Mouse (Mus musculus): ENCODE data around the gene Washc1. TPM values are rescaled to one million over a fixed set of nuclear protein-coding genes. Genes with fewer than 3 reads are reported as not detected.
A peak's percentile ranks its signal among the peaks of the same experiment; 100 is the strongest.
"Not testable (repeated sequence)": the region's sequence is repeated elsewhere in the genome, so short reads cannot be mapped to it uniquely, and the experiment has no call there.

The Washc1 gene
- total RNA-seq (2021), result 10 to 100 TPM; 31.8 to 35.5 TPM
- long read RNA-seq, experiment 1, transcript Washc1-202 (11 exons, 1,831 nt), result minor isoform, 6 of 22 reads
- long read RNA-seq, experiment 1, transcript Washc1-201 (11 exons, 2,905 nt), result major isoform, 7 of 22 reads
- long read RNA-seq, experiment 1, partial matches to known transcripts, result 6 of 22 reads
- long read RNA-seq, experiment 1, other reads (novel, unspliced or antisense), result 3 of 22 reads
- long read RNA-seq, experiment 2, partial matches to known transcripts, result 2 of 3 reads
- long read RNA-seq, experiment 2, other reads (novel, unspliced or antisense), result 0 of 3 reads

DNA sequence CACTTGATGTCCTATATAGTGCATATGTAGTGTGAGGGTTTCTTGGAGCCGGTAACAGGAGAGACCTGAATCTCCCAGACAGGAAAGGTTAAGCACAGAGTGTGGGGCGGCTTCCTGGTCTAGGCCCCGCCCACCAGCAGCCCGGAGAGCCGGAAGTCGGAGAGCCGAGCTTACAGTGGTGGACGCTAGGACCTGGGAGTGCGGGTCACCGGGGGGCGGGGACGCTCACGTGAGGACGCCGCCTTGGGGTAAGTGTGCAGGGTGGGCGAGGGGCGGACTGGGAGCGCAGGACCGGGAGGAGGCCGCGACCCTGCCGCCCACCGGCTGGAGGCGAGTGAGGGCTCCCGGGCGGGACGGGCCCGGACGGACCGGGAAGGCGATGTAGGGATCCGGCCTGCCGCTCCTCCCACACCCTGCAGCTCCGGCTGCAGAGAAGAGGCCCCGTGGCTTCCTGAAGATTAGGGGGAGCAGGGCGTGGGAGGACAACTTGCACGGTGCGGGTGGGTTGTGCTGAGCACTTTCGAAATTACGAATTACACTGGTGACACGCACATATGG is at the start of gene Washc1:
Washc1 (plus strand) TSS at position 144 of the 558 bp plus-strand sequence.
- DNase-seq, result peak; percentile 94 to 96

GRCm38 (mm10) chr17:66065115-66065514 is 46.2 kb upstream of the Washc1 start:
- no peak for DNase-seq

- DNase-seq, result not testable (repeated sequence)
Measured at GRCm38 (mm10) chr17:66069036-66069435, 42.3 kb upstream of the Washc1 start.

- DNase-seq, result no peak
Measured at GRCm38 (mm10) chr17:66073971-66074370, 37.4 kb upstream of the Washc1 start.

DNA sequence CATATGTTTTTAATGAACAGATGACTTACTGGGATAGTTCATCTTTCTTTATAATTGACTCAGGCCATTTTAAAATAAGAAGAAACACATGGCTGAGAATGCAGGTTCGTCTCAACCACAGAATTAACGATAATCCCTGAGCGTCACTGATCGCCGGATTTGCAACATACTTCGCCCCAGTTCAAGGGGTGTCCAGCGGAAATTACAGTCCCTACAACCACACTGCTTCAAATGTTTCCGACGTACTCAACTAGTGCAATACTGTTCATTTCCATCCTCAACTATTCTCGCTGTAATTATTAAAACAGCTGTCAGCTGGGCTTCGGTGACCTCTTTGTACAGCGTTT is 35.5 kb upstream of the Washc1 start:
- DNase-seq, result peak in 1 of 2 experiments; percentile 9

- peak; percentile 55 to 70 for DNase-seq
Measured at GRCm38 (mm10) chr17:66076174-66076927, 35.0 kb upstream of the Washc1 start.

DNA sequence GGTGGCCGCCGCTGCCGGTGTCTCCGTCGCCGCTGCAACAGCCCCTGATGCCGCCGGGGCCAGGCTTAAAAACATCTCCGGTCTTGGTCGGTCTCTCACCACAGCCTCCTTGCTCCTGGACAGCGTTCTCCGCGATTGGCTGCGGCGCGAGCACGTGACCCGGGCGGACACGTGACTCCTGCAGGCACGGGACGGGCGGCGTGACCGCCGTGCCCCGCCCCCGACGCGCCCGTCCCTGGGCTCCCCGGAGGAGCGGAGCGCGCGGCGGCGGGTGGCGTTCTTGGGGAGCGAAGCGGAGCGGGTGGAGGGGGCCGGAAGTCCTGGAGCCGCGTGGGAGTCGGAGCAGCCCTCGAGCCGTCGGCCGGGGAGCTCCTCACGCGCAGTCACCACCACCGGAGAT is 34.4 kb upstream of the Washc1 start, which contains the start of gene Ankrd12:
Ankrd12 (minus strand) TSS at position 156 of the 400 bp plus-strand sequence.
- DNase-seq, result peak; percentile 98 to 99

- no peak for DNase-seq
Measured at GRCm38 (mm10) chr17:66077437-66077850, 33.9 kb upstream of the Washc1 start.

DNA sequence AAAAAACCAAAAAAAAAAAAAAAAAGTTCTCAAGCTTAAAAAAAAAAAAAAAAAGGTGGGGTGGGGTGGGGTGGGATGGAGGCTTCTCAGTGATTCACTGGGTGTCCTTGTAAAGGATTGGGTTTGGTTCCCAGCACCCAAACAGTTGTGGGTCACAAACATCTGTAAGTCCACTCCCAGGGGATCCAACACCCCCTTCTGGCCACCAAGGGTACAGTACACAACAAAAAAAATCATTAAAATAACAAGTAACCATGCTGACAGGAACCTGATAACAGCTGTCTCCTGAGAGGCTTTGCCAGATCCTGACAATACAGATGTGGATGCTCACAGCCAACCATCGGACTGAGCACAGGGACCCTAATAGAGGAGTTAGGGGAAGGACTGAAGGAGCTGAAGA is 26.9 kb upstream of the Washc1 start:
- DNase-seq, result no peak

DNA sequence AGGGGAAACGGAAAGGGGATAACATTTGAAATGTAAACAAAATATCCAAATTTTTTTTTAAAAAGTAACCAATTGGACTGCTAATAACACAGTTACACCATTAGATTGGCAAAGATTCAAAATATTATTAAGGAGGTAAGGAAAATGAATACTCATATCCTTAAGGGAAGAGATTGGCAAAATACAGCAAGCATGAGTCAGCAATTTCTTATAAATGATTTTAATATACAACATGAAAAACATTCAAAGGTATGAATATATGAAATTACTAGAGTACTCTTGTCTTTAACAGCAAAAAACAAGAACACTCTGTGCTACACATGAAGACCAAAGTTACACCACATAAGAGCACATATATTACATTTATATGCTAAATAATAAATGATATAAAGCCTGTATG is 26.3 kb upstream of the Washc1 start:
- DNase-seq, result no peak

DNA sequence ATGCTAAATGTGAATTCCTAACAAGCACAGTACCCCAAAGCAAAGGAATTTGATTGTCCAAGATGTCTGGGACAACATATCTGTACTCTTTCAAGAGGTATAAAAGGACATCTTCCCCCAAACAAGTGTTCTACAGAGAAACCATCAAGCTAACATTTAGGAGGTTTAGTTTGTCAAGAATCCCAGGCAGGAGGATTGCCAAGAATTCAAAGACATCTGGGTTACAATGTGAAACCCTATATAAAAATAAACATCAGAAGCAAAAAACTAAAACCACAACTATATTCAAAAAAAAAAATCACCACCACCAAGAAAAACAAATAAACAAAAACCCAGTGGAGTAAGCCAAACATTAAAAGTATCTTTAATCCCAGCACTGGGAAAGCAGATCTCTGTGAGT is 21.1 kb upstream of the Washc1 start:
- no peak for DNase-seq

DNA sequence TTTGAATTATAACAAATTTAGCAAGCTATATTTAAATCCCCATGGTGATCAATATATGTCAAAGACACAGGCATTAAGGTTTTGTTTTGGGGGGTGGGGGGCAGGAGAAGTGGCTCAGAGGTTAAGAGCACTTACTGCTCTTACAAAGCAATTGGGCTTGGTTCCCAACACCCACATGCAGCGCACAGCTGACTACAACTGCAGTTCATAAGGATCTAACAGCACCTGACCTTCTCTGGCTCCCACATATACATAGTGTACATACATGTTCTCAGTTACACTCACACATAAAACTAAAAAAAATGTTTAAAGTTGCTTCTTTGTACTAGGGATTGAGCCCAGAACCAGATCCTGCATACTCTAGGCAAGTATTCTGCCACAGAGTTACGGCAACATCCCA is 20.0 kb upstream of the Washc1 start:
- no peak for DNase-seq

GRCm38 (mm10) chr17:66092065-66092464 is 19.3 kb upstream of the Washc1 start:
- no peak for DNase-seq

- no peak for DNase-seq
Measured at GRCm38 (mm10) chr17:66092664-66093063, 18.7 kb upstream of the Washc1 start.

DNA sequence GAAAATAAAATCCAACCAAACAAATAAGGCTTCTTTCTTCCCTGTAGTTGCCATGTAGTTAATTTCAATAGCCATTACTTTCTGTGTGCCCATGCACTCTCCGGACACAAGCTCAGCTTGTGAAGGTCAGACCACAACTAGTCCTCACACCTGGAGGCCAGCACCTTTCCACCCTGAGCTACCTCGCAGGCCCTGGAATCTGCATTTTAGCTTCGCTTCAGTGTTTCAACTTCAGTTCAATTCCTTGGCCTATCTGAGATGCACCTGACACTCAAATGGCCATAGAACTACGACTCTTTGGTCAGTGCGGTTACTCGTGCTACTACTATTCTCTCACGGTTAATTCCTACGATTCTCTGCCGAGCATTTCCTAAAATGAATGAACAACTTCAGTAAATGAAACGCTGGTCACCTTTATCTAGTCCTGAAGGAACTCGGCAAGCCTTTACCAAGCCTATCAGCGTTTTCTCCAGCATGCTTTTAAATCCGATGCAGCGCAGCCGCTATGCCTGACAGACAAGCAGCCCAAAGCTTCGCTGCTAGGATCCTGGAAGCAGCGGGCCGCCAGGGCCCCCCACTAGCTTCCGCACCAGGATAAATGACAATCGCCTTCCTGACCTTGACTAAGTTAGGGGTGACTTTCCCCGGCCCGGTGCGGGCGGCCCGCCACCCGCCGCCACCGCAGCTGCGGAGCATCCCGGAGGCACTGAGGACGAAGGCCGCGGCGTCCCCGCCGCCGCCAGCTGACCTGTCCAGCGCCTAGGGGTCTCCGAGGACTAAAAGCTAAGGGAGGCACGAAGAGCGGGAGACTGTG is 10.6 kb upstream of the Washc1 start:
- no peak for DNase-seq

GRCm38 (mm10) chr17:66101380-66102330 is 9.7 kb upstream of the Washc1 start, which contains the start of gene Ndufv2:
Gene Ndufv2, minus strand, starts transcription at chr17:66101559.
- peak; percentile 94 to 97 for DNase-seq

- DNase-seq, result no peak
Measured at GRCm38 (mm10) chr17:66104076-66104475, 7.3 kb upstream of the Washc1 start.

DNA sequence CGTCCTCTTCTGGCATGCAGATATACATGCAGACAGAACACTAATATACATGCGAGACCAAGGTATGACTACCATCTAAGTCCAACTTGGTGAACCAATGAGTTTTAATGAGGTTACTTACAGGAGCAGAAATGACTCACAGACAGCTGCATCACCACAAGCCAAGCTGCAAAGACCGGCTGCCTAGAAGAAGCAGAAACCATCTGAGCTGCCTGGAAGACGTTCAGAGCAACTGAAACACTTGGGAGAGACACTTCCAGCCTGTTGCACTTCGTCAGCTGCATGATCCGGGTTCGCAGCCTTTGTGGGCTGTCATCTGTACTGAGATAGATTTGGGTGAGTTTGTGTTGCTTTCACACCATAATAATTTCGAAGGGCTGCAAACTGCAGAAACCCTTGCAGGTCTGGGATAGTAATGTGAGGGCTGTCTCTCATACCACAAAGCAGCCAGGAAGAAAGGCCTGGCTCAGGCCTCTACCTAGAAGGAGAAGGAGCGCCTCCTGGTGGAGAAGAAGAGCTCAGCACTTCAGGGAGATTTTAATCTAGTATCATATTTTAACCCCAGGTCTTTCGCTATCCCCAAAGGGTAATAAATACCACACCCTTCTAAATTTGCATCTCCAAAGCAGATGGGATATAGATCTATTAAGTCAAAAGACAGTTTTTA is 4.6 kb upstream of the Washc1 start:
- DNase-seq, result peak; percentile 63 to 77

GRCm38 (mm10) chr17:66107466-66107865 is 3.9 kb upstream of the Washc1 start:
- no peak for DNase-seq

GRCm38 (mm10) chr17:66108198-66108597 is 3.1 kb upstream of the Washc1 start:
- DNase-seq, result no peak

Measured in adrenal gland, postnatal 36 days (tissue).